Mouse (Mus musculus) ES-E14 (cell line): ENCODE measurements around the gene Ptpdc1.

Experiments used
- CHD2 ChIP-seq: IDR thresholded peaks from 2 replicates; pipeline ENCODE4 v1.6.1; 2014; ENCODE audit warnings: mild to moderate bottlenecking, low read depth, low read length, inconsistent platforms
- HCFC1 ChIP-seq: IDR thresholded peaks from 2 replicates; pipeline ENCODE4 v1.6.1; 2012; ENCODE audit warnings: low read length, inconsistent platforms, borderline replicate concordance; ENCODE audit not compliant: insufficient read depth
- MAFK ChIP-seq: IDR thresholded peaks from 2 replicates; pipeline ENCODE4 v1.6.1; 2014; ENCODE audit warnings: mild to moderate bottlenecking, low read depth, low read length, inconsistent platforms; ENCODE audit not compliant: insufficient read depth
- ZC3H11A ChIP-seq: IDR thresholded peaks from 2 replicates; pipeline ENCODE4 v1.6.1; 2012; ENCODE audit warnings: low read depth, mild to moderate bottlenecking, inconsistent platforms, low read length, borderline replicate concordance
- ZNF384 ChIP-seq: IDR thresholded peaks from 2 replicates; pipeline ENCODE4 v1.6.1; 2012; ENCODE audit warnings: low read depth, low read length, inconsistent platforms

DNA sequence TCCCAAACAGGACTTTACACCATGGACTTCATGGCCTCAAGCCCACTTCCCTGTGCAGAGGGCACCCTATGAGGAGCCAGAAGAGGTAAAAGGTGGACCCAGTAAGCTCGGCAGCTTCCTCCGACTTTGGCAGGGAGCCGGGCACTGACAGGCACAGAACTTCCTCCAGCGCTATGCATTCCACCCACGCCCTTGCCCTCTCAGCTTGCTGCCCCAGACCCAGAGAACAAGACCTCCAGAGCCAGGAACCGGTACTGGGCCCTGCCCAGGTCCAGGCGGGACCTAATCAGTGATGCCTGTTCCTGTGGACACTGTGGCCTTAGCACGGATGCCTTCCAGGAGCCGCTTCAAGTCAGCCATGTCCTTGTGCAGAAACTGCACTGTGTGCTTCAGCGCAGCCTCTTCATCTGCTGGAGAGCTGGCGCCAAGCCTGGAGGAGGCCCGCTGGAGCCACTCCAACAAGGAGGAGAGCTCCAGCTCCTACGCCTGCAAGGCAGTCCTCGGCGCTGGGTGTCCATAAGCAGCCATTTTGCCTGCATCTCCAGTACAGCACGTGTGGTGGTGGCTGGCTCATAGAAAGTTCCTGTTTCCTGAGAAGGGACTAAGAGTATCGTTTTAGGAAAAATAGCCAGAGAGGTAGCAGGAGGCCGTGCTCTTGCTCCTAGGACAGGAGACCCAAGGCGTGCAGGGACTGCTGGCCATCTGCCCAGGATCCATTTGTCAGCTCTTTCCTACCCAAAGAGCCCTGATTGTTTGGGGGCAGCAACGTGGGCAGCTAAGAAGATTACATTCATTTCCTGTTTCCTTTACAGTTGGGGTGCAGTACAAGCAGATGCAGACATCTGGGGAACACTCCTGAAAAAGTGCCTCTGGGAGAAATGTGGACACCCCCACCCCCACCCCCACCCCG lies 73.0 kb downstream of the Ptpdc1 start:
- TF ChIP-seq MAFK, result no peak
- TF ChIP-seq ZNF384, result no peak
- TF ChIP-seq ZC3H11A, result no peak
- TF ChIP-seq HCFC1, result no peak
- no peak for TF ChIP-seq CHD2
